Mouse (Mus musculus): ENCODE data around the gene Srxn1.

Srxn1 gene

DNA sequence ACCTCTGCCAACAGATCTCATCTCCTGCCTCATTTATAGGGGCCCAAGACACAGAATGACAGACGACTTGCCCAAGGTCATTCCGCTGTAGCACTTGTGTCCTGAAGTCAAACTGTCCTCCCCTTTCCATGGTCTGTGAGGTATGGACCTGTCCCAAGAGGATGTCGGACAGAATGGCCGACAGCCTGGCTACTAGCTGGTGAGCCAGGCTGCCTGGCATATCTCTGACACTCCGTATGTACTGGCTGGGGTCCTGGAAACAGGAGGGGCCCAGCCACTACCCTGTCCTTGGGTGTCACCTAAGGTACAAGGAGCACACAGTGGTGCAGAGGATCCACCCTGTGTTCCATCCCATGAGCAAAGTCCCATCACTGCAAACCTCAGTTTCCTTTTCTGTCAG, 14.8 kb upstream of the Srxn1 start:
- no peak for DNase-seq

DNA sequence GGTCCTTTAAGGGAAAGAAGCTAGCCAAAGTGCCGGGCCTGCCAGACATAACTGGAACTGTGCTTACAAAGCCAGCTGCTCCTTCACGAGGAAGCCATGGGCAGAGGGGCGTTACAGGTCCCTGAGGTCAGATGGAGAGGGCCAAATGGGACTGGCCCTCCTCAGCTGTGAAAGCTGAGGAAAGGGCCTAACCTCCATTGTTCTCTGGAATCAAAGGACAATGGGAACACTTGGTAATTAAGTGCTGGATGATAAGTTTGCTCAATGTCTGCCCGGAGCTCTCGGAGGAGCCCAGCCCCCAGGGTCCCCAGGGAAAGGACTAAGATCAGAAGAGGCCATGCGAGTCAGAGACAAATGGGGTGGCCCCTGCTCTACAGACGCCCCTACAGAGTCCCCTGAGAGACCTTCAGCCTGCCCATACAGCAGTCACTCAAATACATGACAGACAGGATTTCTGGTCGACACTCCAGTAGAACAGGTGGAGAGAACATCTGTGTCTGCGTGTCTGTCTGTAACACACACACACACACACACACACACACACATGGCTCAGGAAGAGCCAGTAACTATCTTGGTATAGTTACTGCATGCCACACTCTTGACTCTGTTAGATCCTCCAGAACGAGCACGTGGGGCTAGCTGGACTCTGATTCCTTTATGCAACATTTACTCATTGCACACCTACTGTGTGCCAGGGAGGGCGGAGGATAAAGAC, 13.8 kb upstream of the Srxn1 start:
- no peak for DNase-seq

- DNase-seq, result no peak
These were observed 12.4 kb upstream of the Srxn1 start for GRCm38 (mm10) chr2:152092927-152093326.

GRCm38 (mm10) chr2:152093356-152093792, 11.9 kb upstream of the Srxn1 start:
- DNase-seq, result peak in 1 of 2 experiments; percentile 55

DNA sequence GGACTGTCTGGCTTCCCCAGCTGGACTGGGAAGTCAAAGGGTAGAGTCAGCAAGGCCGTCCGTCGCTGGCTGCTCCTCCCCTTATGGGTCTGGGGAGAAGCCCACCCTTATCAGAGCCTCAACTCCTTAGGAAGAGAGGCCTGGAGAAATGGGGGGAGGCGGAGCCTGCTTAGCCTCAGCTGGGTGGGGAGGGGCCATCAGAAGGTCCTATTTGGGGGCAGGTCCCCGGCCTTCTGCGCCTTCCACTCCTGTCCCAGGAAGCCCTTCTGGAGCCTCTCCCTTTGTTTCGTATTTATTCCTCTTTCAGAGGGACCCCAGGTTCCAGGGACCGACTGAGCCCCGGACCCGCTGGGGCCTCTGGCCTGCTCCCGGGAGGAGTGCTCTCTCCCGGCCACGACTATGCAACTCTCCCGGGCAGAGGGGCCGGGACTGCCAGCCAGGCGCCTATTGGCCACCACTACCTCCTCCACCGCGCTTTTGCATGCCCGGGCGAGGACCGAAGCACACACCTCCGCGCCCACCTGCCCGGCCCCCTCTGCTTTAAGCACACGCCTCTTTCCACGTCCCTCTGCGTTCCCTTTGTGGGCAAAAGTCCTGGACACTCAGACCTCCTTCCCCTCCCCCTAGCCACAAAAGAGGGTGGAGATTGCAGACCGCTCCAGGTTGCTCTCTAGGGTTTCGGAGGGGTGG, 10.3 kb upstream of the Srxn1 start:
- no peak for DNase-seq

DNA sequence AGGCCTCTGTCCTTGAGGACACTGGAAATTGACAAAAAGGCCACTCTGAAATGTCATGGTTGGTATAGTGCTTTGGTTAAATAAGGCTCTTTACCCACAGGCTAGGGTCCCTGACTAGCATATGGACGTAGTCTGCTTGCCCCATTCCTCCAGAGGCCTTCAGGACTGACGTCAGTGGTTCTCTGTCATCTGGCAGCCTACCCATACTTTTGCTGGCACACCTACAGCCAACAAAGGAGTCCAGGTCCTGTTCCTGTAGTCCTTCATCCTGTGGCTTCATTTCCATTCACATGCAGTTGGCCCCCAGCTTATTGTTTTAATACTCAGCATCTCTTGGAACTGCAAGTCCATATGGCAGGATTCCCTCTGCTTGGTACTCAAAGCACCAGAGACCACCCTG, 8.4 kb upstream of the Srxn1 start:
- DNase-seq, result no peak

GRCm38 (mm10) chr2:152097916-152098315, 7.4 kb upstream of the Srxn1 start:
- no peak for DNase-seq

- DNase-seq, result no peak
These were observed 5.8 kb upstream of the Srxn1 start for GRCm38 (mm10) chr2:152099538-152099937.

DNA sequence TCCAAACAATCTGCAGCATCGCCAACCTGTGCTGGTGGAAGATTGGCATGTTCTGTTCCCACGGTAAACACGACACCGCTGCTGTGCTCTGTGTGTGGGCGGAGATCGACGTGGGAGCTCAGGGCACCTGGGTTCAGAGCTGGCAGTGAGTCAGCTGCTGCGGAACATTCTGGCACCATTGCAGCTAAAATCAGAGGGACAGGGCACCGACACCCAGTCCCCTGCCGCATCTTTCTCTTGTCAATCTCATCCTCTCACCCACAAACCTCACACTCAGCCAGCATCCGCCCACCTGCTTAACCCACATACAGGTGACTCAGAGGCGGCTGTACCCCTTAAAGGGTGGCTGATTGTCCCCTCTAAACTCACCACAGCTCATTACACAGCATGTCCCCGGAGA, 3.6 kb upstream of the Srxn1 start:
- DNase-seq, result peak in 1 of 2 experiments; percentile 38

DNA sequence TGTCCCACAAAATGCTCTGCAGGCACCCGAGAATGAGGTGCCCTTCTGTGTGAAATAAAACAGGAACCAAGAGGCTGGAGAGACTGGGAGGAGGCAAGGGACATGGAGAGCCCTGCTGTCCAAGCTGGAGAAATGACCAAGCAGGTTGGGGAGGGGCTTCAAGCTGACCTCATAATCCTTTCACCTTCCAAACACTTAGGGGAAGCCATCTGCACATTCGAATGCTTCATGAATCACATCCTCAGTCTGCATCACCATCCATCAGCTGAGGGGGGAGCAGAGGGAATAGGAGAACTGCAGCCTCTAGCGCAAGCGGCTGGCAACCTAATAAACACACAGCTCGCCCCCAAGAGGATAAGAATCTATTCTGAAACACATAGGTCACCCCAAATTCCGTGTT, 2.9 kb upstream of the Srxn1 start:
- no peak for DNase-seq

DNA sequence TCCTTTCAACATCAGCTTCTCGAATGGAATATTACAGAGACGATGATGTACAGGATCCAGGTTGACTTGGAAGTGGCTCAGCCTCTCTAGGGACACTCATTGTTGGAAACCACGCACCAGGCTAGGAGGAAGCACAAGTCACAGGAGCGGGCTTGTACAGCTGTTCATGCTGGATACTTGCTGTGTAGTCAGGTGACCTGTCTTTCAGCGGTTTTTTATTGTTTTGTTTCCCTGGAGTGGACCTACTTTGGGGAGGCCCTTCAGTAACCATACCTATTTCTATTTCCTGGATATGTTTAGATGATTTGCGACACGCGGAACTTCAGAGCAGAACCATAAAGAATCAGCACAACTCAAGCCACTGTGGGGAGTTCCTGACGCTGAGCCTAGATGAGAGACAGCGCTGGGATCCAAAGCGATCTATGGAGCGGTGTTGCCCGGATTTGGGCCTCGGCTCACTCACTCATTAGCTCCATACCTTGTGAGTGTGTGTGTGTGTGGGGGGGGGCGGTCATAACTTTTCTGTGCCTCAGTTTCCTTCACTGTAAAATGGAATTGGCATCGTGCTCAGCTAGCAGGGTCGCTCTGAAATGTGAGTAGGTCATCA, 502 bp upstream of the Srxn1 start:
- DNase-seq, result no peak

DNA sequence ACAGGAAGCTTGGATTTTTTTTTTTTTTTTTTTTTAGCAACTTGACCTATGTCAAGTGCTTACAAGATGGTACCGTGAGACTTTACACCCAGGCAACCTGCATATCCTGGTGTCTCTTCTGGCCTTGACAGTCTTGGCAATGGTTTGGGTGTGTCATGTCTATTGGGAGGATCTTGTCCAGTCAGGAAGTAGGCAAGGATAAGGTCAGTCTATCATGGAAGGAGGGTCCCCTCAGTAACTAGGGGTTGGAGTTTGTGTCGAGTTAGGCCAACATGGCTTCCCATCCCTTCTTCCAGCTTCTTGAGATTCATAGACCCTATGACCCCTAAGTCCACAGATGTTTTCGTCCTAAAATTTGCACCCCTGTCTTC, 894 bp downstream of the Srxn1 start:
- DNase-seq, result no peak

DNA sequence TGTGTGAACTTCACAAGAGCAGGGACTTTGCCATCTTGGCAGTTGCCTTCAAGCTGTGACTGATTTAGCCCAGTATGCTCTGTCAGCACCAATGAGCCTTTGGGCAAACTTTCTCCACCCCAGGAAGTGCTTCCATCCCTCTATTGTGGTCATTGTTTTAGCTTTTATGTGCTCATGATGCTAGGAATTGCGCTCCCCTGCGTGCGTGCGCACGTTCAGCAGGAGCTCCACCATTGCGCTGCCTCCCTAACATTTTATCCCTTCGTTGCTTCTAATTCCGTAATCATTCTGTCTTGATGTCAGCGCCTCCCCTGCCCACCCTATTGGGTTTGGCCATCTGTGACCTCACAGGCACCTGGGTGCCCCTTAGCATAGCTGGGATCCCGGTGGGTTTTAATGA, 1.3 kb downstream of the Srxn1 start:
- DNase-seq, result no peak

GRCm38 (mm10) chr2:152108702-152109101, 3.4 kb downstream of the Srxn1 start:
- DNase-seq, result no peak

DNA sequence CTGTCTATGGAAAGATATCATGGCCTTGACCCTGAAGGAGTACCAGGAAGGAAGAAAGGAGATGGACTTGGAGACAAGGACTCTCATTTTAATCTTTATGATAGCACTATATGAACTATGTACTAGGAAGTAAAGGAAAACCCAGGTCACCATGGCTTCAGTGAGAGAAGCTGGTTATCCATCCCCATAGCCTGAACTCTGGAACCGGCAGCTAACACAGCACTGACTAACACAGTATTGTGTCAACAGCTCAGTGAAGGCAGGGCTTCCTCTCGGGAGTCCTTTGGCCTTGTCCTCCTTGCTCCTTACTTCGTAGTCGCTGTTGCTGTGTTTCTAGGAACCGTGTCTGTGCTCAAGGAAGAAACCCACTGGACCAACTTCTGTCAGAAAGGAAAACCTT, 4.1 kb downstream of the Srxn1 start:
- no peak for DNase-seq

DNA sequence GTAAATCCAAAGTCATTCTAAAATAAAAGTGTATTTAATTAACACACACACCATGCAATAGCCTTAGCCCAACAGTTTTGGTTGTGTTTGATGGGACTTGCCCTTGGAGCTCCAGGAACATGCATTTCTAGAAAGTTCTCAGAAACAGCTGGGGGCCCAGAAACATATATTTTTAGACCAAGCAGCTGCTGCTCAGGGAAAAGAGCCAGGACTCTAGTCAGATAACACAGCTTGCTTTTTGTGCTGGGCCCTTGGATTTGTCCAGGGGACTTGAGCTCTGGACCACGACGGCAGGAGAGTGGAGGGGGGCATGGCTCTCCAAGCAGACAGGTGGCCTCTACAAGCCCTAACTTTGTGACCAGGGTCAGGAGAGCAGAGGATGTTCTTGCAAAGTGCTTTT, 6.0 kb downstream of the Srxn1 start:
- no peak for DNase-seq

- DNase-seq, result peak; percentile 95 to 96
These were observed 6.6 kb downstream of the Srxn1 start for GRCm38 (mm10) chr2:152111920-152112319.

GRCm38 (mm10) chr2:152112490-152112889, 7.2 kb downstream of the Srxn1 start:
- no peak for DNase-seq

DNA sequence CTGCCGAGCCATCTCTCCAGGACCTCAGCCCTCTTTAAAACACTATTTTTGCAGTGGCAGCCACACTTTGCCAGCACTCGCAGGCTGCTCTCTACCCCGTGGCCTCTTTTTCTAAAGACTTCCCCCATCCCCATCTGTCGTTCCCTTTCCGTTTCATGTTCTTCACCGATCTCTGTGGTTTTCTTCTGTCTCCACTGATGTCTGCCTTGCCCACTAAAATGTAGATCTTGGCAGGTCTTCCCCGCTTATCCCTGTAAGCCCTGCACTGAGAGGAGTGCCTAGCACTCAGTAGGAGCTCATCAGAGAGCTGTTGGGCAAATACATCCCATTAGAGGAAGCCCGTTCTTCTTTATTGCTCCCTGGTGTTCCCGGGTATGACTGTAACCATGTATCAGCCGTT, 7.7 kb downstream of the Srxn1 start:
- peak; percentile 38 to 40 for DNase-seq

GRCm38 (mm10) chr2:152114057-152114975, 9.0 kb downstream of the Srxn1 start:
- DNase-seq, result peak in 1 of 2 experiments; percentile 42

DNA sequence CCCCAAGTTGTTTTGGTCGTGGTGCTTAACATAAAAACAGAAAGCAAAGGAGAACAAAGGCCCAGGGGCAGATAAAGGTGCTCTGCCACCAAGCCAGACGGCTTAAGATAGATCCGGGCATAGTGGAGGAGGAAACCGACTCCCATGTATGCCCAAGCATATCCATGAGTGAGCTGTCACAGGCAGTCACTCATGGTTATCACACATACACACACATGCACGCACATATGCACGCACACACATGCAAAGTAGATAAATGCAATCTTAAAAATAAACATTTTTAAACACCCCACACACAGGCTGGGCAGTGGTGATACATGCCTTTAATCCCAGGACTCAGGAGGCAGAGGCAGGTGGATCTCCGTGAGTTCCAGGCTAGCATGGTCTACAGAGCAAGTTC, 12.4 kb downstream of the Srxn1 start:
- DNase-seq, result no peak

DNA sequence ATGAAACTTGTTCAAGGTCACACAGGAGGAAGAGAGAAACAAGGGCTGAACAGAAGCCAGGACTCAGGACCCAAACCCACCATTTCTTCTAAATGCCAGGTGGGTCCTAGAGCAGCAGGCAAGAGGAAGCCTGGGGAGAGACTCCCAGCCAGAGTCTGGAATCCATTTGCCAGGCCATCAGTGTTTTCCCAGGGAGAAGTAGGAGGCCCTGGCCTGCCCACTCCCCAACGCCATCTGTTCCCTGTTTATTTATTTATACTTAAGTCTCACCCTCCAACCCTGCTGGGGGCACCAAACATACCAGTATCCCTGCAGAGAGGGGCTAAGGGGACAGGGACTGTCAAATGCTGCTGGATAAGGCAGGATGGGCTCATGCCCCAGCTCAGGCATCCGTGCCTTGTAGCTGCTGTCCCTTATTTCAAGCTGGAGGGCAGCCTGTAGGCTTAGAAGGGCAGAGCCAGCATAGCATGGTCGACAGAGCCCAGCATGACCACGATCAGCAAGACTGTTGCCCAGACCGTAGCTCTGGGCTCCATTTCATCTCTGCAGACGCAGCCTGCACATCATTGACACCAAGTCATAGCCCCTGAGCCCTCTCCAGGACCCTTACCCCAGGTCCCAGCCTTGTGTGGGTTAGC, 14.0 kb downstream of the Srxn1 start:
- DNase-seq, result peak in 1 of 2 experiments; percentile 37

- DNase-seq, result no peak
These were observed 17.6 kb downstream of the Srxn1 start for GRCm38 (mm10) chr2:152122896-152123295.
